Mouse (Mus musculus) stomach, embryonic 14.5 days (tissue): Measurements from ENCODE around the gene Msh4. TPM values are rescaled to one million over a fixed set of nuclear protein-coding genes. Genes with fewer than 3 reads are reported as not detected.

ENCODE experiments used
- ATAC-seq: fragments of 200-750 bp; cut with Nextera tagmentation; 2 replicates; pipeline ENCODE4 v1.8.0; 2017; ENCODE audit warnings: low read depth, moderate TSS enrichment; ENCODE audit not compliant: insufficient number of reproducible peaks, insufficient read depth, low FRiP score
- H3K27ac ChIP-seq: fragments of 300-500 bp; sonication (generic); 2 replicates; pipeline ENCODE4 v1.5.1; 2014; ENCODE audit warnings: mild to moderate bottlenecking, low read length, moderate library complexity, mixed read lengths
- H3K27me3 ChIP-seq: fragments of 300-500 bp; sonication (generic); 2 replicates; pipeline ENCODE4 v1.6.1; 2014; ENCODE audit warnings: low read length, control low read depth, mixed read lengths; ENCODE audit not compliant: control insufficient read depth, insufficient read depth
- H3K36me3 ChIP-seq: fragments of 300-500 bp; sonication (generic); 2 replicates; pipeline ENCODE4 v1.6.1; 2014; ENCODE audit warnings: mild to moderate bottlenecking, control low read depth, low read length, moderate library complexity, mixed read lengths; ENCODE audit not compliant: control insufficient read depth, insufficient read depth
- H3K4me1 ChIP-seq: fragments of 300-500 bp; sonication (generic); 2 replicates; pipeline ENCODE4 v1.6.1; 2014; ENCODE audit warnings: low read length, control low read depth, mixed read lengths; ENCODE audit not compliant: control insufficient read depth, insufficient read depth
- H3K4me2 ChIP-seq: fragments of 300-500 bp; sonication (generic); replicated peaks from 2 replicates; pipeline ENCODE4 v1.6.1; 2014; ENCODE audit warnings: low read depth, low read length, control low read depth
- H3K4me3 ChIP-seq: fragments of 300-500 bp; sonication (generic); 2 replicates; pipeline ENCODE4 v1.5.1; 2014; ENCODE audit warnings: low read depth, low read length, control low read depth
- H3K9ac ChIP-seq: fragments of 300-500 bp; sonication (generic); replicated peaks from 2 replicates; pipeline ENCODE4 v1.6.1; 2014; ENCODE audit warnings: low read depth, mild to moderate bottlenecking, control low read depth, low read length, moderate library complexity, mixed read lengths
- H3K9me3 ChIP-seq: fragments of 300-500 bp; sonication (generic); 2 replicates; pipeline ENCODE4 v1.6.1; 2016; ENCODE audit warnings: low read depth, low read length, control low read depth; ENCODE audit not compliant: control insufficient read depth
- WGBS: fragments of 180-500 bp; shearing (Covaris S2); extraction: QIAGEN DNeasy Blood & Tissue Kit; methylation state at CpG from one replicate; pipeline ENCODE4 v1.1.7; 2014; 5-methylcytosine and 5-hydroxymethylcytosine counted together
- polyA plus RNA-seq: library from polyadenylated mRNA; unstranded; fragments of >200 nt; fragmentation: Nextera tagmentation; extraction: Ambion mirVana; gene quantifications from 2 replicates; pipeline ENCODE4 v1.2.1, GENCODE M21; 2014

Gene Msh4
- polyA plus RNA-seq, 1 experiment from 2014 or later = 0.22 TPM

- Histone ChIP-seq H3K4me2 (no peak overlapping the region), H3K27ac (no peak overlapping the region), H3K9ac (no peak overlapping the region), H3K4me3 (no peak overlapping the region), H3K36me3 (peaks cover 54% of the 10 kb centered on the region), H3K4me1 (peaks cover 6% of the 10 kb centered on the region; the same call in 1 of the 2 replicates), H3K9me3 (no peaks in the 10 kb centered on the region), H3K27me3 (no peaks in the 10 kb centered on the region)
- 72% methylated on average over 6 of the region's 6 CpGs for WGBS
- ATAC-seq = no peak
These were observed 1.4 kb downstream of the Msh4 start for GRCm38 (mm10) chr3:153904586-153904985.

GRCm38 (mm10) chr3:153902595-153902994, 3.3 kb downstream of the Msh4 start:
- Histone ChIP-seq H3K27ac (no peak overlapping the region), H3K4me1 (no peaks in the 10 kb centered on the region)

GRCm38 (mm10) chr3:153901904-153902303, 4.0 kb downstream of the Msh4 start:
- H3K27me3 ChIP-seq = no peaks in the 10 kb centered on the region
- ATAC-seq = no peak
- no peaks in the 10 kb centered on the region for H3K4me1 ChIP-seq
- peaks cover 28% of the 10 kb centered on the region for H3K36me3 ChIP-seq
- no peaks in the 10 kb centered on the region for H3K9me3 ChIP-seq
- no peak overlapping the region for H3K4me3 ChIP-seq
- H3K4me2 ChIP-seq = no peak overlapping the region
- WGBS = 74% methylated on average over 1 of the region's 1 CpGs
- H3K27ac ChIP-seq = no peak overlapping the region
- no peak overlapping the region for H3K9ac ChIP-seq

More at GRCm38 (mm10) chr3:153902595-153902994, 3.3 kb downstream of the Msh4 start:
- H3K4me2 ChIP-seq = no peak overlapping the region
- no peak overlapping the region for H3K4me3 ChIP-seq
- 61% methylated on average over 3 of the region's 3 CpGs for WGBS
- no peaks in the 10 kb centered on the region for H3K9me3 ChIP-seq
- peaks cover 34% of the 10 kb centered on the region for H3K36me3 ChIP-seq
- H3K9ac ChIP-seq = no peak overlapping the region
- no peaks in the 10 kb centered on the region for H3K27me3 ChIP-seq
- no peak for ATAC-seq

GRCm38 (mm10) chr3:153897216-153897615, 8.7 kb downstream of the Msh4 start:
- ATAC-seq = no peak
- 66% methylated on average over 6 of the region's 6 CpGs for WGBS

GRCm38 (mm10) chr3:153895454-153895853, 10.5 kb downstream of the Msh4 start:
- Histone ChIP-seq H3K4me2 (no peak overlapping the region), H3K36me3 (no peaks in the 10 kb centered on the region), H3K27ac (no peak overlapping the region), H3K9me3 (no peaks in the 10 kb centered on the region), H3K4me3 (no peak overlapping the region), H3K4me1 (no peaks in the 10 kb centered on the region), H3K9ac (no peak overlapping the region), H3K27me3 (no peaks in the 10 kb centered on the region)
- WGBS = 90% methylated on average over 3 of the region's 3 CpGs
- no peak for ATAC-seq

More at GRCm38 (mm10) chr3:153897216-153897615, 8.7 kb downstream of the Msh4 start:
- no peaks in the 10 kb centered on the region for H3K36me3 ChIP-seq
- no peak overlapping the region for H3K27ac ChIP-seq
- no peaks in the 10 kb centered on the region for H3K27me3 ChIP-seq
- H3K4me1 ChIP-seq = no peaks in the 10 kb centered on the region
- no peak overlapping the region for H3K4me2 ChIP-seq
- H3K9ac ChIP-seq = no peak overlapping the region
- no peak overlapping the region for H3K4me3 ChIP-seq
- no peaks in the 10 kb centered on the region for H3K9me3 ChIP-seq

GRCm38 (mm10) chr3:153889188-153889781, 16.7 kb downstream of the Msh4 start:
- no peaks in the 10 kb centered on the region for H3K36me3 ChIP-seq
- H3K4me3 ChIP-seq = no peak overlapping the region
- no peak overlapping the region for H3K27ac ChIP-seq
- no peaks in the 10 kb centered on the region; the same call in 1 of the 2 replicates for H3K4me1 ChIP-seq
- ATAC-seq = no peak
- H3K9ac ChIP-seq = no peak overlapping the region
- 83% methylated on average over 7 of the region's 8 CpGs for WGBS
- no peaks in the 10 kb centered on the region for H3K9me3 ChIP-seq
- no peak overlapping the region for H3K4me2 ChIP-seq
- no peaks in the 10 kb centered on the region for H3K27me3 ChIP-seq

- H3K27me3 ChIP-seq = no peaks in the 10 kb centered on the region
- no peaks in the 10 kb centered on the region; the same call in 1 of the 2 replicates for H3K4me1 ChIP-seq
- H3K9ac ChIP-seq = no peak overlapping the region
- H3K4me2 ChIP-seq = no peak overlapping the region
- WGBS = 59% methylated on average over 6 of the region's 6 CpGs
- H3K9me3 ChIP-seq = no peaks in the 10 kb centered on the region
- H3K4me3 ChIP-seq = no peak overlapping the region
- no peak for ATAC-seq
- H3K36me3 ChIP-seq = no peaks in the 10 kb centered on the region
- no peak overlapping the region for H3K27ac ChIP-seq
These were observed 17.8 kb downstream of the Msh4 start for GRCm38 (mm10) chr3:153888141-153888540.

GRCm38 (mm10) chr3:153886296-153886695, 19.6 kb downstream of the Msh4 start:
- no peak overlapping the region for H3K4me3 ChIP-seq
- H3K4me2 ChIP-seq = no peak overlapping the region
- H3K27ac ChIP-seq = no peak overlapping the region
- no peaks in the 10 kb centered on the region for H3K9me3 ChIP-seq
- no peaks in the 10 kb centered on the region for H3K27me3 ChIP-seq
- no peaks in the 10 kb centered on the region for H3K36me3 ChIP-seq
- no peak overlapping the region for H3K9ac ChIP-seq
- no peak for ATAC-seq
- H3K4me1 ChIP-seq = no peaks in the 10 kb centered on the region; the same call in 1 of the 2 replicates

GRCm38 (mm10) chr3:153871396-153871795, 34.5 kb downstream of the Msh4 start:
- no peak for ATAC-seq
- no peaks in the 10 kb centered on the region for H3K27me3 ChIP-seq
- 87% methylated on average over 5 of the region's 5 CpGs for WGBS
- H3K9me3 ChIP-seq = no peaks in the 10 kb centered on the region
- H3K4me3 ChIP-seq = no peak overlapping the region
- H3K4me2 ChIP-seq = no peak overlapping the region
- no peak overlapping the region for H3K9ac ChIP-seq
- no peaks in the 10 kb centered on the region for H3K4me1 ChIP-seq
- H3K27ac ChIP-seq = no peak overlapping the region
- H3K36me3 ChIP-seq = no peaks in the 10 kb centered on the region
